Mouse (Mus musculus) monocyte, adult 5-6 weeks (primary cell): ENCODE measurements around the gene Myadm. TPM values are rescaled to one million over a fixed set of nuclear protein-coding genes. Genes with fewer than 3 reads are reported as not detected.
"Not testable (repeated sequence)": the region's sequence is repeated elsewhere in the genome, so short reads cannot be mapped to it uniquely, and the experiment has no call there.

Experiments
- ATAC-seq: fragments of 153-309, 156-312 bp; replicated peaks from 2 replicates; pipeline ENCODE4 v1.8.0; 2017; ENCODE audit warnings: mild to moderate bottlenecking; ENCODE audit not compliant: low TSS enrichment, insufficient number of reproducible peaks, severe bottlenecking, poor library complexity, low FRiP score
- total RNA-seq: library from RNA; stranded (forward); fragments of 200-1000, 200-491, 200-594 nt; gene quantifications from 3 replicates; pipeline ENCODE4 v1.2.3, GENCODE M21; 2017

The Myadm gene
- total RNA-seq = 50.6 to 61.2 TPM (median 60.3 TPM) in 3 replicates

DNA sequence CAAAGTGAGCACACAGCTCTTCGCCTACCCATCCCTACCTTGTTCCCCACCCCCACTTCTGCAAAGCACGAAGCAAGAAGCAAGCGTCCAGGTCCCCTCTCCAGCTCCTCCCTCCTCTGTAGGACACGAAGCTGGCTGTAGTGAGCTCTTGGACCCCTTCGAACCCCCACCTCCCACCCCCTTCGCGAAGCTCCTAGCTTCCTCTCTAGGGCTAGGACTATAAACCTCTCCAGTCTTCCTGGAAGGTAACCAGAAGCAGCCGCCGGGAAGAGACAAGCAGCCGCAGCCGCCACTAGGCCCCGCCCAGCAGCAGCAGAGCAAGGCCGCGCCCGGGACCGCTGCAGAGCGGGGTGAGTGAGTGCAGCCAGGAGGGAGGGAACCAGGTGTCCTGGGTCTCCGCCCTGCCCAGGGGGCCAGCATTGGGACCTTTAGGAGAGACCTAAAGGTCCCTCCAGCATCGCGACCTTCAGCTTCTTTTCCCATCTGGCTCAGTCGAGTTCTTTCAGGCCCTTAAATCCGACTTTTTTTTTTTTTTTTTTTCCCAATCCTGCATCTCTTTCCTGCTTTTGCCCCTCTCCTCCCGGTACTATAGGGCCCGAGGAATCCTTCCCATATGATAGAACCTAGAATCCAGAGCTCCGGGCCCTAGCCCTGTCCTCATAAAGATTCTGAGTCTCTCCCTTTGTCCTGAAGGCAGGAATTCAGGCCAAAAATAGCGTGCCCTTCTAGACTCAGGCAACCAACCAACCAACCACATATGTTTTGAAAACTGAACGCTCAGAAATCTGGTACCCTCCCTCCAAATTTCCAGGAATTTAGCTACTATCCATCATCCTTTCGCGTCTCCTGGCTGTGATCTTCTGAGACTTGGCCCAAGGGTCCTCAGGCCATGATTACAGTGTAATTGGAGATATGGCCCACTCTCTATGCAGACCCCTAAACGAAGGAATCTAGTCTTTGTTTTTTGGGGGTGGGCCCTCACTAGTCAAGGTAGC is at the start of gene Myadm, which contains the start of gene Prkcg:
Myadm (plus strand) TSS at position 105 of the 995 bp plus-strand sequence.
Prkcg (plus strand) TSS at position 204 of the 995 bp plus-strand sequence.
- ATAC-seq = no peak

DNA sequence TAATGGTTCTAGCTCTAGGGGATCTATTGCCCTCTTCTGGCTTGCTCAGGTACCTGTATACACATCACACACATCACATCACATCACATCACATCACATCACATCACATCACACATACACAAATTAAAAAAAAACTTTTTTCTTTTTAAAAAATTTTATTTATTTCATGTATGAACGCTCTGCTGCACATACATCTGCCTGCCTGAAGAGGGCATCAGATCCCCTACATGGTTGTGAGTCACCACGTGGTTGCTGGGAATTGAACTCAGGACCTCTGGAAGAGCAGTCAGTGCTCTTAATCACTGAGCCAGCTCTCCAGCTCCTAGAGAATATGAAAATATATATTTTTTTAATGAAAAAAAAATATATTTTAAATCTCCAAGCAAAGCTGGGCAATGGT is 49.7 kb upstream of the Myadm start:
- ATAC-seq = no peak

DNA sequence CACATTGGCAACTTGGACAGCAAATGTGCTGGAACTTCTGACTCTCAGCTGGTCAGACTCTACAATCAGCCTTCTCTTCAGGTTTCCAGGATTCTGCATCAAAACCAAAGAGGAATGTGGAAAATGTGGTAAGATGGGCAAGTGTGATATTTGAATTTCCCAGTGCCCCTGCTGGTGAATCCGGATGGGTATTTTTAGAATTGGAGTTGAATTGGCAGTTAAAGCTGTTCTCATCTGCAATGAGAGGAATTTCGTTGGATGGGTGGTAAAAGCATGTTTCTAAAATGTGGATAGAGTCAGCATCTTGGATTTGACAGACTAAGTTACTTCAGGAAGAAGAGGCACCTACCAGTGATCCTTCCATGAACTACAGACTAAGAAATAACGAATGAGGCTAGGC is 28.2 kb upstream of the Myadm start:
- ATAC-seq = no peak

DNA sequence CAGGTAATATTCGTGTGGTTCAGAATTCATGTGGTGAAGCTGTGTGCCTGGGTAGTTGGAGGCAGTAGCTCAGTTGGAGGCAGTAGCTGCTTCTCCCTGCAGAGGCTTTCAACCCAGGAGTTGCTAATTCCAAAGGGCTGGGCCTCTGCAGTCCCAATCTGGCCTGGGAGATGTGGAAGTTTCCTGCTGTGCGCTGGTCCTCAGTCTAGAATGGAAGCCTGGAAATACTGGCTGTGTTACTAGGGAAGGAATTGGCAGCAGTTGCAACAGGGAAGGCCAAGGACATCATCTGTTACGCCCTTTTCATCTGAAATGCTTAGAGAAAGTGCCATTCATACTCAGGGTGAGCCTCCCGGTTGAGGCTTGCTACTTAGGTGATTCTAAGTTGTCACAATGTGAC is 27.4 kb upstream of the Myadm start:
- no peak for ATAC-seq

DNA sequence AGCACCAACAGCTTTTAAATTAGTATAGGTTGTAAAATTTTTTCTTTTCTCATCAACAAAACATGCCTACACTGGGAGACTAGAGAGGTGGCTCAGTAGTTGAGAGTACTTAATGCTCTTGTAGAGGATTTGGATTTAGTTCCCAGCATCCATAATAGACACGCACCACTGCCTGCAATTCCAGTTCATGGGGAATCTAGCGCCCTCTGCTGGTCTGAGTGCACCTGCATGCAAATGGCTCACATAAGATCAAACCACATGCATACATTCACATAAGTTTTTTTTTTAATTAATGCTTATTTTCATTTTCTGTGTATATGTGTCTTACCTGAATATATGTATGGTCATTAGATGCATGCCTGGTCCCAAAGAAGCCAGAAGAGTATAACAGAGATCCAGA is 26.1 kb upstream of the Myadm start:
- 0 out of 2 replicates have a peak, but pooled peaks have one; percentile 47 for ATAC-seq

DNA sequence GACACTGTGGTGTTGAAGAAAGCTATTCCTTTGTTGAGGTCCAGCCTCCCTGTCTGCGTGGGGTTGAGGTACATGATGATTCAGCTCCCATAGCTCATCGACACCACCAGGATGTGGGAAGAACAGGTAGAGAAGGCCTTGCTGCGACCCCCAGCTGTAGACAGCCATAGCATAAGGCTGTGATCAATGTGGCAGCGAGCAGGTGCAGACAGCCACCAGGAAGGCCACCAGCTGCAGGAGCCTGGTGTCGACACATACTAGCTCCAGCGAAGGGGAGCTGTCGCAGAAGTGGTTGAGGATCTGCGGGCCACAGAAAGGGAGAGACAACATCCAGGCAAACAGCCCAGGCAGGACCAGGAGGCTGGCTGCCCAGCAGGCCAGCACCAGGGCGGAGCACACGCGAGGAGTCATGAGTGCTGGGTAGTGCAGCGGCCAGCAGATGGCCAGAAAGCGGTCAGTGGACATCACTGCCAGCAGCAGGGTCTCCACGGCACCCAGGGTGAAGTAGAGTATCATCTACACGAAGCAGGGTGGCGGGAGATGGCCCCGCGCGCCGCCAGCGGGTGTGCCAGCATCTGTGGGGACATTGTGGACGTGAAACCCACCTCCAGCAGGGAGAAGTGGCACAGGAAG is 24.4 kb upstream of the Myadm start:
- ATAC-seq = no peak

DNA sequence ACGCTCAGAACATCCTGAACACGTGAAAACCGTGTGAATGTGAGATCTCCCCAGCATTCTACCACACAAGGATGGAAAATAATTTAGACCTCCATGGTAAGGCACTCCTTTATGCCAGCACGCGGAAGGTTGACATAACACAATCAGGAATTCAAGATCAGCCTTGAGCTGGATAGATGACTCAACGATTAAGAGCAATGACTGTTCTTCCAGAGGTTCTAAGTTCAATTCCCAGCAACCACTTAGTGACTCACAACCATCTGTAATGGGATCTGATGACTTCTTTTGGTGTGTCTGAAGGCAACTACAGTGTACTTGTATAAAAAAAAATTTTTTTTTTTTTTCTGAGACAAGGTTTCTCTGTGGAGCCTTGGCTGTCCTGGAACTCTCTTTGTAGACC is 23.6 kb upstream of the Myadm start:
- no peak for ATAC-seq

DNA sequence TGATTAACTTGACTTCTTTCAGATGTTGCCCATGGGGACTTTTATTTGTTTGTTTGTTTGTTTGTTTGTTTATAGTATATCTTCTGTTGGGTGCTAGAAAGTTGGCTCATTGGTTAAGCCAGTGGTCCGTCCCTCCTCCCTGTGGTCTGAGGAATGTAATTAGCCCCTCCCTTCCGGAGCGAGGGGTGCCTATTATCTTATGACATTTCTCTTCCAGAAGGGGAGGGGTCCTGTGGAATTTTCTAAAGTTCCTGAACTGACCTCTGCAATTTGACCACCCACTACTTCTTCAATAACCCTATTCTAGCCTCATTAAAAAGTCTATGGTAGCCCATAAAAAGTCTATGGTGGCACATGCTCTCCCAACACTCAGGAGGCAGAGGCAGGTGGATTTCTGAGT is 21.6 kb upstream of the Myadm start:
- no peak for ATAC-seq

DNA sequence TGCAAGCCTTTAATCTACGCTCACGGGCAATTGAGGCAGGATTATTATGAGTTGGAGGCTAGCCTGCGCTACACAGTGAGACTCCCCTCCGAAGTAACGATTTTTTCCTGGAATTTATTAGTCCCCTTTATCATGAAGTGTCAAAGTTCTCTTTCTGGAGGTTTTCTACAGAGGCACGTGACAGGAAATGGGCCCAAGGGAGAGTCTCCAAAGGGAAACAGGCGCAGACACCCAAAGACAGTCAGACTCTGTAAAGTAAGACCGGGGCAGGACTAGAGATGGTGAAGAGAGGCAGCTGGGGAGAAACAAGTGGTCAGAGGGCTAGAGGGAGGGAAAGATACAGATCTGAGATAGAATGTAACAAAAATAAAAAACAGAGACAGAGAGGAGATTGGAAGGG is 21.0 kb upstream of the Myadm start:
- ATAC-seq = no peak

DNA sequence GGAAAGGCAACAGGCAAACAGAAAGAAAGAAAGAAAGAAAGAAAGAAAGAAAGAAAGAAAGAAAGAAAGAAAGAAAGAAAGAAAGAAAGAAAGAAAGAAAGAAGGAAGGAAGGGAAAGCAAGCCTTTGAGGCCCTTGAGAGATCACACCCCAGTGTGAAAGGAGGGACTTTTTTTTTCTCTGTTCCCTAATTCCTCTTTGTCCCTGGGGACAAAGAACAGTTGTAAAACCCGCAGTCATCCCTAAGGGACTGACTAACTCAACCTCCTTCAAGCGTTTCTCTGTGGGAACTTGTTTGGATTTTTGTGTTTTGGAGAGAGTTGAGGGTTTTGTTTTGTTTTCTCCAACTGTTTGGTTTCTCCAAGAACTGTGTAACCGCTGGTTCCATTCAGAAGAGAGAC is 20.6 kb upstream of the Myadm start:
- no peak for ATAC-seq

DNA sequence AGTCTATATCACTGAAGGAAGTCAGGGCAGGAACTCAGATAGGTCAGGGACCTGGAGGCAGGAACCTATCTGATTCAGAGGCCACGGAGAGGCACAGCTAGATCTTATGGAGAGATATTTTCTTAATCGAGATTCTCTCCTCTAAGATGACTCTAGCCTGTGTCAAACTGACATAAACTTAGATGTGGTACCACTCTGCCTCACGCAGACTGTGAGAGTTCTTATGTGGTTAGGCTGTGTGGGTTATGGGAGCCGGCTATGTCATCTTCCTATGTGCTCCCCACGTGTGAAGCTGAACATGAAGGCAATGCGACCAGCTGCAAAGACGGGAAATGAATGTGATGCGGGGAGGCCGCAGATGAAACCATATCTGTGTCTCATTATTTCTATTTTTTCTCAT is 16.7 kb upstream of the Myadm start:
- no peak for ATAC-seq

DNA sequence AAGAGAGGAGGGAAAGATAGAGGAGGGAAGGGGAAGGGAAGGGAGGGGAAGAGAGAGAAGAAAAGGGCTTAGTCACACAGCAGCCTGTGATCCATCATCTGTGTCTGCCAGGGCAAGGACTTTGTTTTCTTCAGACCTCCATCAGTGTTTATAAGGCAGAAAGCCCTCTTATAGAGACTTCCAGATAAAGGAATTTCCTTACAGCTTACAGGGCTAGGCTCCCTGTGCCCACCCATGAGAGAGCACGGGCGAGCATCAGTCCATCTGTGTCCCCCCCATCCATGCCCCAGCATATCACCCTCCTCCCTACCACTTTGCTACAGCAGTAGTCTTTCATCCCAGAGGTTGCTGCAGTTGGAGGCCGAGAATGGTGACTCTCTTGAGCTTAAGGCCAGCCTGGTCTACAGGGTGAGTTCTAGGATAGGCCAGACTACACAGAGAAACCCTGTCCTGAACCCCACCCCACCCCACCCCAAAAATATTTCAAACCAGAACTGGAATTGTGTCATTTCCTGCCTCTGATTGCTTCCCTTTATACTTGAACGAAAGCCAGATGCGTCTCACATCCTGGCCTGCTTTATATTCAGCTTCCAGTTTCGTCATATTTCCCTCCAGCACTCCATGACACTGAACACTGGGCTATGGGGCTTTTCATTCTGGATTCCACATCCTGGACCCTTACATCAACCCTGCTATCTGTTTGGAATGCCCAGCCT is 13.3 kb upstream of the Myadm start:
- 0 out of 2 replicates have a peak, but pooled peaks have one; percentile 40 for ATAC-seq

DNA sequence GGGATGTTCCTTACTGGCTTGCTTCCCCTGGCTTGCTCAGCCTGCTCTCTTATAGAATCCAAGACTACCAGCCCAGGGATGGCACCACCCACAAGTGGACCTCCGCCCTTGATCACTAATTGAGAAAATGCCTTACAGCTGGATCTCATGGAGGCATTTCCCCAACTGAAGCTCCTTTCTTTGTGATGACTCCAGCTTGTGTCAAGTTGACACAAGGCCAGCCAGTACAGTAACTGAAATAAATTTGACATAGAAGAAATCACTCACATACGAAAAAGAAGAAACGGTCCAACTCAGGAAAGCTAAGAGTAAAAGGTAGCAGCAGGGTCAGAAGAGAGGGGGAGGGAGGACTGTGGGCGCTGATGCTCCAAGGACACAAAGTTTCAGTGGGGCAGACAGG is 12.1 kb upstream of the Myadm start:
- ATAC-seq = not testable (repeated sequence)

DNA sequence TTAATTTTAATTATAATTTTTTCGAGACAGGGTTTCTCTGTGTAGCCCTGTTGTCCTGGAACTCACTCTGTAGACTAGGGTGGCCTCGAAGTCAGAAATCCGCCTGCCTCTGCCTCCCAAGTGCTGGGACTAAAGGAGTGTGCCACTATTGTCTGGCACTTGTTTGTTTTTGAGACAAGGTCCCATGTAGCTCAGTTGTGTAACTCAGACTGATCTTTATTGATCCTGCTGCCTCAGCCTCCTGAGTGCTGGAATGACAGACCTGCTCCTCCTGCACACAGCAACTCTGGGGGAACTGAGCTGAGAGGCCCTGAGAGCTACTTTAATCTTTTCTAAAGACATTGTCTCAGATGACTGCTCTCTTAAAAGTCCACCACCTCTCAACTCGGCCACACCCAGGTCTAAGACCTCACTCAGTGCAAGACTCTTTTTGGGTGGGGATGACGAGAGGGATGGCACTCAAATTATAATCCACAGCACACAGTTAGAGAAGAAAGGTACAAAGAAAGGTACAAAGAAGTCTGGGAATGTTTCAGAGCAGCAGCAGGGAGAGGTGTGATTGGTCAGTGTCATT is 8.7 kb upstream of the Myadm start:
- ATAC-seq = no peak

DNA sequence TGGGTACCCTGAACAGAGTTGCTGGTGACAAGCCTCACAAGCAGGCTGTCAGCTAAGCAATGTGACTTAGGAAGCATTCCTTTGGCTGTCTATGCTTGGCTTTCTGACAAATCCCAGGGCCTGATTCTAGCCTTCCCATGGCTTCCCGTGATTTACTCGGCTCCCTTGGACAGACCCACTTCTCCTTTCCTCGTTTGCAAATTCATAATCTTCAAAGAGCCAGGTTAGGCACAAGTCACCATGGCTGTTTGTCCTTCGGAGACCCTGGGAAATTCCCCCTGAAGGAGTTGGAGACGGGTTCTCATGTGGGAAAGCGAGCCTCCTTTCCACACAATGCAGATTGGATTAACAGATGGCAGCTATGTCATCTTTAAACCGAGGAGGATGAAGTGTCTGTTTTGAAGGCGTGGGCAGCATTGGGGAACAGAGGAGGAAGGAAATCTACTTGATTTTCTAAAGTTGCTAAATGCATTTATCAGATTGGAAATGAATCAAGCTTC is 8.2 kb upstream of the Myadm start:
- no peak for ATAC-seq

DNA sequence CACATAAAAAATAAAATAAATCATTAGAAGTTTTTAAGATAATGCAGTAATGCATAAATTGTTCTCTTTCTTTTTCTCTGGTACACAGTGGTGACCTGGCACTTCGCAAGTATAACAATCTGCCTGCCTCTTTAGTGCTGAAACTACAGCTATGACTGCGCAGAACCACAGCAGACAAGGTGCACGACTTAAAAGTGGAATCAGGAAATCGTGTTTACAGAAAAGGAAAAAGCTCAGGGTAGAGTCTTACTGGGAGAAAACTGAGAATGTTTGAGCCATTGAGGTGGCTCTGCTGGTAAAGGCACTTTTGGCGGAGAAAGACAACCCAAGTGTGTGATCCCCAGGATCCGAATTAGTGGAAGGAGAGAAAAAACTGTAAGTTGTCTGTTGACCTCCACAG is 7.1 kb upstream of the Myadm start:
- ATAC-seq = no peak

DNA sequence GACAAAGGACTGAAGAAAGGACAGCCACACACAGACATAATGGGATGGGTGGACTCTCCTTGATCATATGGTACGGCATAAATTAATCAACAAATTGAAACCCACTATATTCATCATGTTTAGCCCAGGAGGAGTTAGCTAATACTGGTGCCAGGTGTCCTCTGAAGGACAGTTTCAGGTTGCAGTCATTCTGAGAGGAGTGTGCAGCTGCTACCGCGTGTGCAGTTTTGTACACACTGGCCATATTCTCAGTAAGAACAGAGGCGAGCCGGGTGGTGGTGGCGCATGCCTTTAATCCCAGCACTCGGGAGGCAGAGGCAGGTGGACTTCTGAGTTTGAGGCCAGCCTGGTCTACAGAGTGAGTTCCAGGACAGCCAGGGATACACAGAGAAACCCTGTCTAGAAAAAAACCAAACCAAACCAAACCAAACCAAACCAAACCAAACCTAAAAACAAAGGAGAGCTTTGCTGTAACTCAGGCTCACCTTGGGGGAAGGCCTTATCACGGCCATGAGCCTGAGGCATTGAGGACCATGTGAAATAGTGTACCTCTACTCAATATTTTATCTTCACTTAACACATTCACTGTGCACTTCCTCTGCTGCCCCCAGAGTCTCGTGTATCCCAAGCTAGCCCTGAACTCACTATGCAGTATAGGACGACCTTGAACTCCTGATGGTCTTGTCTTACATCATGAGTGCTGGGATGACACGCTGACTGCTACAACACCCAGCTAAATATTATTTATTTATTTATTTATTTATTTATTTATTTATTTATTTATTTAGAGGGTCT is 5.6 kb upstream of the Myadm start:
- no peak for ATAC-seq

DNA sequence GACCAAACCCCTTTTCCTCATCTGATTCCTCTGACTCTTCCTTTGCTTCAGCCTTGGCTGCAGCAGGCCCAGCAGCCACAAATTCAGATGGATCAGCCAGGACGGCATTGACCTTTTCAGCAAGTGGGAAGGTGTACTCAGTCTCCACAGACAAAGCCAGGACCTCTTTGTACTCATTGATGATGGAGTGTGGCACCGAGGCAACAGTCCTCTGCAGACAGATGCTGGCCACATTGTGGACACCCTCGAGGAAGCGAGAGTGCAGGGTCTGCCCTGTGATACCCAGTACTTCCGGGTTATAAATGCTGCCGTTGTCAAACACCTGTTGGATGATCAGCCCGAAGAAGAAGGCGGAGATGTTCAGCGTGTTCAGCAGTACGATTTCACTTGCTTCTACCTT is 4.3 kb upstream of the Myadm start:
- no peak for ATAC-seq
